Mouse (Mus musculus): ENCODE measurements around the gene Bicc1. TPM values are rescaled to one million over a fixed set of nuclear protein-coding genes. Genes with fewer than 3 reads are reported as not detected.

Bicc1 gene
- polyA plus RNA-seq, 1 experiment from 2014 or later = 8.9 TPM

DNA sequence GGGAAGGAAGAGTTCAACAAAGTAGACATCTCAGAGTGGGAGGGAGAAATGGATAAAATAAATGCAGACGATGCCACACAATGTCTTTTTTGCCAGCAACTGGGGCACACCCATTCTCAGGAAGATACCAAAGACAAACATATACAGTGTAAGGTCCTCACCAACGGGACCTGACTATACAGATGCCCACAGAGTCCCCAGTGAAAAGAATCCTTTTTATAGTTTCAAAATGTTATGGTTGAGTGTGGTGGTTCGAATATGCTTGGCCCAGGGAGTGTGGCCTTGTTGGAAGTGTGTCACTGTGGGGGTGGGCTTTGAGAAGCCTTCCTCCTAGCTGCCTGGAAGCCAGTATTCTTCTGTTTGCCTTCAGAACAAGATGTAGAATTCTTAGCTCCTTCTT lies 223.5 kb downstream of the Bicc1 start:
- no peak overlapping the region for H3K9ac ChIP-seq (ENCODE audit: low read depth, low read length)
- H3K4me1 ChIP-seq (replicated peaks; ENCODE audit: control insufficient read depth, insufficient read depth, low read length) = no peaks in the 10 kb centered on the region
- H3K4me3 ChIP-seq (ENCODE audit: low read depth, low read length) = no peak overlapping the region
- H3K4me2 ChIP-seq = no peak overlapping the region
- 77% methylated on average over 3 of the region's 3 CpGs for WGBS
- H3K27me3 ChIP-seq (replicated peaks; ENCODE audit: control insufficient read depth, insufficient read depth, low read length) = no peaks in the 10 kb centered on the region
- DNase-seq (ENCODE audit: low spot score) (no peak), ATAC-seq (replicated peaks; ENCODE audit: low FRiP score) (no peak)
- H3K27ac ChIP-seq (ENCODE audit: low read depth, low read length) = no peak overlapping the region
- H3K9me3 ChIP-seq (ENCODE audit: control insufficient read depth, low read length) = no peaks in the 10 kb centered on the region
- H3K36me3 ChIP-seq (ENCODE audit: control insufficient read depth, insufficient read depth, low read length) = no peaks in the 10 kb centered on the region; the same call in 1 of the 2 replicates

DNA sequence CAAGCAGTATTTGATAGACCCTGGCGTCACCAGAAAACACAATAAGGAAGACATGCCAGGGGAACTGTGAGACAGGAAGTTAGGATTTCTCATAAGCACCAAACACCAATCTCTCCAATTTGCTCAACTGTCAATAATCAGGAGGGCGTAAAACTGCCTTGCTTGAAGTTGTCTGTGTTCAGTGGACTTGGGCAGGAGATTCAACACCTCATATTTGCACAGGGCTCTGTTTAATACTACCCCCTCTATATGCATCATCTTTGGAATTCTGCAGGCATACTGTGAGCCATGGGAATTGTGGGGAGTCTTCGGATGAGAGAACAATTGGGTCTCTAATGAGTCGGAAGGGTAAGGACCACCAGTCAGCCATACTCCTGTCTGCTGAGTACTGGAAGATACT lies 233.4 kb downstream of the Bicc1 start:
- Histone ChIP-seq H3K9ac (ENCODE audit: low read depth, low read length) (no peak overlapping the region), H3K27ac (ENCODE audit: low read depth, low read length) (no peak overlapping the region), H3K27me3 (replicated peaks; ENCODE audit: control insufficient read depth, insufficient read depth, low read length) (no peaks in the 10 kb centered on the region), H3K4me1 (replicated peaks; ENCODE audit: control insufficient read depth, insufficient read depth, low read length) (no peaks in the 10 kb centered on the region), H3K4me2 (no peak overlapping the region), H3K9me3 (ENCODE audit: control insufficient read depth, low read length) (peaks cover 2% of the 10 kb centered on the region; the same call in 1 of the 2 replicates), H3K4me3 (ENCODE audit: low read depth, low read length) (no peak overlapping the region), H3K36me3 (ENCODE audit: control insufficient read depth, insufficient read depth, low read length) (no peaks in the 10 kb centered on the region)
- no peak for ATAC-seq (replicated peaks; ENCODE audit: low FRiP score)
- 88% methylated on average over 4 of the region's 4 CpGs for WGBS
- no peak for DNase-seq (ENCODE audit: low spot score)

DNA sequence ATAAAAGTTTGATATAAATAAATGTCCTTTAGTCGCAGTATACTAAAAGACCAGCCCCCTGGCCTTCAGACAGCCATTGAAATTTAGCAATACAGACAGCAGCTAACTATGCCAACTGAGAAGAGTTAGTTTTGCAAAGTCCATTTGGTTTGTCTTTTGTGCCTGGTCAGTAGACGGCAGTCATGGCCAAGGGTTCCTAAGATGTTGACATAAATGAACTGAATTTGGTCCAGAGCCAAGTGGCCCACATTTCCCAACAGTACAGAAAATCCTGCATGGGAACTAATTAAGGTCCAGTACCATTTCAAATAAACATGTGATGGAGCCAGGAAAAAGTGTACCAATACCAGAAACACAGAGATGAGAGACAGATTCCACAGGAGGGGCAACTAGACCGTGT lies 235.2 kb downstream of the Bicc1 start:
- H3K36me3 ChIP-seq (ENCODE audit: control insufficient read depth, insufficient read depth, low read length) = no peaks in the 10 kb centered on the region
- no peak for ATAC-seq (replicated peaks; ENCODE audit: low FRiP score)
- 74% methylated on average over 3 of the region's 3 CpGs for WGBS

GRCm38 (mm10) chr10:70923936-70924335 lies 235.6 kb downstream of the Bicc1 start:
- Histone ChIP-seq H3K36me3 (ENCODE audit: control insufficient read depth, insufficient read depth, low read length) (no peaks in the 10 kb centered on the region), H3K27ac (ENCODE audit: low read depth, low read length) (no peak overlapping the region), H3K4me2 (no peak overlapping the region), H3K9me3 (ENCODE audit: control insufficient read depth, low read length) (0 out of 2 replicates have a peak, but pooled peaks cover under 1% of the 10 kb centered on the region), H3K9ac (ENCODE audit: low read depth, low read length) (no peak overlapping the region), H3K4me1 (replicated peaks; ENCODE audit: control insufficient read depth, insufficient read depth, low read length) (no peaks in the 10 kb centered on the region), H3K27me3 (replicated peaks; ENCODE audit: control insufficient read depth, insufficient read depth, low read length) (no peaks in the 10 kb centered on the region), H3K4me3 (ENCODE audit: low read depth, low read length) (no peak overlapping the region)
- ATAC-seq (replicated peaks; ENCODE audit: low FRiP score) = no peak
- WGBS = 84% methylated on average over 3 of the region's 3 CpGs
- DNase-seq (ENCODE audit: low spot score) = no peak

More for the DNA sequence above, 235.2 kb downstream of the Bicc1 start:
- Histone ChIP-seq H3K9me3 (ENCODE audit: control insufficient read depth, low read length) (peaks cover under 1% of the 10 kb centered on the region; the same call in 1 of the 2 replicates), H3K9ac (ENCODE audit: low read depth, low read length) (no peak overlapping the region), H3K4me2 (no peak overlapping the region), H3K27me3 (replicated peaks; ENCODE audit: control insufficient read depth, insufficient read depth, low read length) (no peaks in the 10 kb centered on the region), H3K4me1 (replicated peaks; ENCODE audit: control insufficient read depth, insufficient read depth, low read length) (no peaks in the 10 kb centered on the region), H3K27ac (ENCODE audit: low read depth, low read length) (no peak overlapping the region), H3K4me3 (ENCODE audit: low read depth, low read length) (no peak overlapping the region)
- DNase-seq (ENCODE audit: low spot score) = no peak

GRCm38 (mm10) chr10:70921481-70921880 lies 238.0 kb downstream of the Bicc1 start:
- Histone ChIP-seq H3K4me1 (replicated peaks; ENCODE audit: control insufficient read depth, insufficient read depth, low read length) (no peaks in the 10 kb centered on the region), H3K27ac (ENCODE audit: low read depth, low read length) (no peak overlapping the region), H3K36me3 (ENCODE audit: control insufficient read depth, insufficient read depth, low read length) (no peaks in the 10 kb centered on the region), H3K4me2 (no peak overlapping the region), H3K9me3 (ENCODE audit: control insufficient read depth, low read length) (0 out of 2 replicates have a peak, but pooled peaks cover 3% of the 10 kb centered on the region), H3K27me3 (replicated peaks; ENCODE audit: control insufficient read depth, insufficient read depth, low read length) (no peaks in the 10 kb centered on the region), H3K9ac (ENCODE audit: low read depth, low read length) (no peak overlapping the region), H3K4me3 (ENCODE audit: low read depth, low read length) (no peak overlapping the region)
- WGBS = 88% methylated on average over 6 of the region's 6 CpGs
- DNase-seq (ENCODE audit: low spot score) (no peak), ATAC-seq (replicated peaks; ENCODE audit: low FRiP score) (no peak)

DNA sequence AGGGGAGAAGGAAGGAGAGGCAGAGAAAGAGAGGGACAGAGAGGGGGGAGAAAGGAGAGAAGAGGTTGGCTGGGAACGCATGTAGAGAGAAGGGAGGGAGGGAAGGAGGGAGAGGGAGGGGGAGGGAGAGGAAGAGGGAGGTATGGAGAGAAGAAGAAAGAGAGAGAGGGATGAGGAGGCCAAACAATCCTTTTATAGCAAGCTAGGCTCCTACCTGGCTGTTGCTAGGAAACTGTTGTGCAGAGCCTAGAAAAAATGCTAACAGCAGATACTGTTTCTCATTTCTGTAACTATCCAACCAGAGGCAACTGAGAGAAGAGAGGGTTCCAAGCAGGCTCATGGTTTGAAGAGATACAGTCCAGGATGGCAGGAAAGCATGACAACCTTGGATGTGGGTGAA lies 239.6 kb downstream of the Bicc1 start:
- Histone ChIP-seq H3K4me3 (ENCODE audit: low read depth, low read length) (no peak overlapping the region), H3K9me3 (ENCODE audit: control insufficient read depth, low read length) (0 out of 2 replicates have a peak, but pooled peaks cover 3% of the 10 kb centered on the region), H3K27ac (ENCODE audit: low read depth, low read length) (no peak overlapping the region), H3K36me3 (ENCODE audit: control insufficient read depth, insufficient read depth, low read length) (no peaks in the 10 kb centered on the region), H3K4me1 (replicated peaks; ENCODE audit: control insufficient read depth, insufficient read depth, low read length) (no peaks in the 10 kb centered on the region), H3K9ac (ENCODE audit: low read depth, low read length) (no peak overlapping the region), H3K4me2 (no peak overlapping the region), H3K27me3 (replicated peaks; ENCODE audit: control insufficient read depth, insufficient read depth, low read length) (no peaks in the 10 kb centered on the region)
- 56% methylated on average over 1 of the region's 1 CpGs for WGBS
- DNase-seq (ENCODE audit: low spot score) = no peak
- no peak for ATAC-seq (replicated peaks; ENCODE audit: low FRiP score)

DNA sequence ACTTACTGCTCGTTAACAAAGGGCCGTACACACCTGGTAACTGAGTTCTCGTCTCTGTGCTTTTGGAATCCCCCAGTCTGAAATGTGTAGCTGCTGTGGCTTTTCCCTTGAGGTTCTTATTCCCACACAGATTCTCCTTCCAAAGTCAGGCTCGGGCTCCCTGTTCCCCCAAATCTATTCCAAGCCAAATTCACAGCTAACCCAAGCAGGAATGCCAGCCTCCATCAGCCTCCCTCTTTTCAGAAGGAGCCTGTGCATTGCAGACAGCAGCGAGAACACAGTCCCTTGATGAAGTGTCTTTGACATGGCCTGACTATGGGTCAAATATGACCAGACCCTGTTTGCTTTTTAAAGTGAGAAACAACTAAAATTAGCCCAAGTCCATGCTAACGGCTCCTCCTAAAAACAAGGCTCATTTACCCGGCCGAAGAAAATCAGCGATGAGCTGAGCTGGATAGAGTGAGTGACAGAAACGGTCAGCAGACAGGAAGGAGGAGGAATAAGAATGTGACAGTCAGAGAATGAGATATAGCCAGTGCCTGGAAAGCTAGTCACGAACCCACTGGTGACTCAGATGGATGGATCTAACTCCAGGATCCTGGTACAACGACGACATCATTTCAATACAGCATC lies 240.4 kb downstream of the Bicc1 start:
- ATAC-seq (replicated peaks; ENCODE audit: low FRiP score) (no peak), DNase-seq (ENCODE audit: low spot score) (no peak)
- Histone ChIP-seq H3K4me2 (no peak overlapping the region), H3K36me3 (ENCODE audit: control insufficient read depth, insufficient read depth, low read length) (no peaks in the 10 kb centered on the region), H3K9me3 (ENCODE audit: control insufficient read depth, low read length) (0 out of 2 replicates have a peak, but pooled peaks cover 3% of the 10 kb centered on the region), H3K4me3 (ENCODE audit: low read depth, low read length) (no peak overlapping the region), H3K27me3 (replicated peaks; ENCODE audit: control insufficient read depth, insufficient read depth, low read length) (no peaks in the 10 kb centered on the region), H3K4me1 (replicated peaks; ENCODE audit: control insufficient read depth, insufficient read depth, low read length) (no peaks in the 10 kb centered on the region), H3K27ac (ENCODE audit: low read depth, low read length) (no peak overlapping the region), H3K9ac (ENCODE audit: low read depth, low read length) (no peak overlapping the region)
- 68% methylated on average over 13 of the region's 13 CpGs for WGBS

GRCm38 (mm10) chr10:70916697-70917096 lies 242.8 kb downstream of the Bicc1 start:
- H3K4me3 ChIP-seq (ENCODE audit: low read depth, low read length) = no peak overlapping the region
- H3K27me3 ChIP-seq (replicated peaks; ENCODE audit: control insufficient read depth, insufficient read depth, low read length) = no peaks in the 10 kb centered on the region
- H3K9ac ChIP-seq (ENCODE audit: low read depth, low read length) = no peak overlapping the region
- DNase-seq (ENCODE audit: low spot score) (no peak), ATAC-seq (replicated peaks; ENCODE audit: low FRiP score) (no peak)
- H3K9me3 ChIP-seq (ENCODE audit: control insufficient read depth, low read length) = 0 out of 2 replicates have a peak, but pooled peaks cover 3% of the 10 kb centered on the region
- 81% methylated on average over 6 of the region's 6 CpGs for WGBS
- H3K4me2 ChIP-seq = no peak overlapping the region
- H3K27ac ChIP-seq (ENCODE audit: low read depth, low read length) = no peak overlapping the region
- H3K36me3 ChIP-seq (ENCODE audit: control insufficient read depth, insufficient read depth, low read length) = no peaks in the 10 kb centered on the region
- no peaks in the 10 kb centered on the region for H3K4me1 ChIP-seq (replicated peaks; ENCODE audit: control insufficient read depth, insufficient read depth, low read length)

GRCm38 (mm10) chr10:70915096-70915495 lies 244.4 kb downstream of the Bicc1 start:
- no peak overlapping the region for H3K4me3 ChIP-seq (ENCODE audit: low read depth, low read length)
- H3K27me3 ChIP-seq (replicated peaks; ENCODE audit: control insufficient read depth, insufficient read depth, low read length) = no peaks in the 10 kb centered on the region
- no peaks in the 10 kb centered on the region for H3K4me1 ChIP-seq (replicated peaks; ENCODE audit: control insufficient read depth, insufficient read depth, low read length)
- no peak overlapping the region for H3K4me2 ChIP-seq
- ATAC-seq (replicated peaks; ENCODE audit: low FRiP score) = no peak
- no peak overlapping the region for H3K9ac ChIP-seq (ENCODE audit: low read depth, low read length)
- H3K27ac ChIP-seq (ENCODE audit: low read depth, low read length) = no peak overlapping the region
- 89% methylated on average over 6 of the region's 6 CpGs for WGBS
- no peak for DNase-seq (ENCODE audit: low spot score)
- no peaks in the 10 kb centered on the region for H3K36me3 ChIP-seq (ENCODE audit: control insufficient read depth, insufficient read depth, low read length)
- H3K9me3 ChIP-seq (ENCODE audit: control insufficient read depth, low read length) = 0 out of 2 replicates have a peak, but pooled peaks cover 3% of the 10 kb centered on the region

Data from liver, embryonic 11.5 days (tissue).